Mouse (Mus musculus) cerebellum, adult 2 months (tissue): ENCODE results near the gene Dntt.

Source experiments
- CTCF ChIP-seq: fragments of 200-500 bp; IDR thresholded peaks from 2 replicates; pipeline ENCODE4 v1.5.1; 2011; ENCODE audit warnings: low read depth, mild to moderate bottlenecking, control low read depth, low read length, moderate library complexity, borderline replicate concordance; ENCODE audit not compliant: insufficient read depth
- POLR2A ChIP-seq: fragments of 200-500 bp; IDR thresholded peaks from 2 replicates; pipeline ENCODE4 v1.6.1; 2011; ENCODE audit warnings: low read length, control low read depth, borderline replicate concordance; ENCODE audit not compliant: insufficient read depth

GRCm38 (mm10) chr19:41011676-41012075 lies 17.4 kb upstream of the Dntt start:
- TF ChIP-seq CTCF (no peak), POLR2A (no peak)
